Mouse (Mus musculus): ENCODE results near the gene Met.

The Met gene

GRCm38 (mm10) chr6:17492062-17492461 is 28.5 kb downstream of the Met start:
- no peak for DNase-seq

GRCm38 (mm10) chr6:17495413-17495812 is 31.8 kb downstream of the Met start:
- DNase-seq = no peak

- no peak for DNase-seq
Measured at GRCm38 (mm10) chr6:17497366-17497765, 33.8 kb downstream of the Met start.

GRCm38 (mm10) chr6:17498801-17499200 is 35.2 kb downstream of the Met start:
- DNase-seq = no peak

GRCm38 (mm10) chr6:17501440-17501839 is 37.8 kb downstream of the Met start:
- DNase-seq = no peak

GRCm38 (mm10) chr6:17502311-17502710 is 38.7 kb downstream of the Met start:
- DNase-seq = no peak

GRCm38 (mm10) chr6:17503724-17504123 is 40.1 kb downstream of the Met start:
- DNase-seq = no peak

- DNase-seq = no peak
Measured at GRCm38 (mm10) chr6:17505530-17505929, 41.9 kb downstream of the Met start.

- no peak for DNase-seq
Measured at GRCm38 (mm10) chr6:17506831-17507230, 43.2 kb downstream of the Met start.

GRCm38 (mm10) chr6:17508184-17508583 is 44.6 kb downstream of the Met start:
- no peak for DNase-seq

GRCm38 (mm10) chr6:17508604-17509372 is 45.2 kb downstream of the Met start:
- DNase-seq = no peak

- DNase-seq = no peak
Measured at GRCm38 (mm10) chr6:17513381-17513780, 49.8 kb downstream of the Met start.

- DNase-seq = no peak
Measured at GRCm38 (mm10) chr6:17515775-17516460, 52.3 kb downstream of the Met start.

- no peak for DNase-seq
Measured at GRCm38 (mm10) chr6:17521901-17522717, 58.5 kb downstream of the Met start.

GRCm38 (mm10) chr6:17522917-17523316 is 59.3 kb downstream of the Met start:
- DNase-seq = no peak

GRCm38 (mm10) chr6:17529490-17530269 is 66.1 kb downstream of the Met start:
- no peak for DNase-seq

- no peak for DNase-seq
Measured at GRCm38 (mm10) chr6:17541615-17542014, 78.0 kb downstream of the Met start.

- DNase-seq = no peak
Measured at GRCm38 (mm10) chr6:17542383-17542782, 78.8 kb downstream of the Met start.

GRCm38 (mm10) chr6:17545480-17545879 is 81.9 kb downstream of the Met start:
- no peak for DNase-seq

- DNase-seq = no peak
Measured at GRCm38 (mm10) chr6:17546341-17546740, 82.7 kb downstream of the Met start.

- DNase-seq = no peak
Measured at GRCm38 (mm10) chr6:17546825-17547224, 83.2 kb downstream of the Met start.

GRCm38 (mm10) chr6:17548786-17549185 is 85.2 kb downstream of the Met start:
- peak; percentile 6 for DNase-seq

- DNase-seq = no peak
Measured at GRCm38 (mm10) chr6:17549645-17550044, 86.0 kb downstream of the Met start.
